Mouse (Mus musculus): Measurements from ENCODE around the gene Clpb. TPM values are rescaled to one million over a fixed set of nuclear protein-coding genes. Genes with fewer than 3 reads are reported as not detected.
A peak's percentile ranks its signal among the peaks of the same experiment; 100 is the strongest.

The Clpb gene
- polyA plus RNA-seq, 1 experiment: 16.8 TPM

DNA sequence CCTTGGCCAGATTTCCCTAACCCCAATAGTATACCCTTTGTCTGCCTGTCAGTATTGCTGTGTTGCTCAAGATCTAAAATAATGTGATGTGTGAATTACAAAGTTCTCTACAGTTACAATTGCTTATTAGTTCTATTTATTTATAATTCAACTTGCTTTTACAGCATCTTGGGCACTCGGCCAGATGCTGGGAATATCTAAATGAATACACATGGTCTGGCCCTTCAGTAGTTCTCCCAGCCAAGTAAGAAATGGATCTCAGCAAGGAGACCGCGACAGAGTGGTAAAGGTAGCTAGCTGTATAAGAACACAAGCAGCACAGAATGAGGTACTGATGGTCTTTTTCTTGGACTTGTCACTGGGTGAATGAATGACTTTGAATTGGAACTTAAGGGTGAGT, 46.2 kb downstream of the Clpb start:
- H3K4me1 ChIP-seq (replicated peaks; ENCODE audit: control insufficient read depth, insufficient read depth, low read length): no peaks in the 10 kb centered on the region
- H3K27me3 ChIP-seq (ENCODE audit: control insufficient read depth, insufficient read depth, low read length): no peaks in the 10 kb centered on the region
- no peak for DNase-seq
- no peak for TF ChIP-seq CTCF (IDR thresholded peaks at IDR 0.05; ENCODE audit: borderline replicate concordance, control insufficient read depth, extremely low read depth, insufficient read depth, low read length, poor library complexity)
- TF ChIP-seq POLR2A (IDR thresholded peaks at IDR 0.05; ENCODE audit: control insufficient read depth, extremely low read depth, insufficient read depth, low read length, poor library complexity): no peak
- 97% methylated on average over 3 of the region's 3 CpGs for WGBS
- H3K27ac ChIP-seq (ENCODE audit: control insufficient read depth, insufficient read depth, low read length): no peak overlapping the region
- no peak overlapping the region for H3K4me3 ChIP-seq (ENCODE audit: control insufficient read depth, insufficient read depth, low read length)
- H3K36me3 ChIP-seq (ENCODE audit: control insufficient read depth, insufficient read depth, low read length): no peaks in the 10 kb centered on the region

DNA sequence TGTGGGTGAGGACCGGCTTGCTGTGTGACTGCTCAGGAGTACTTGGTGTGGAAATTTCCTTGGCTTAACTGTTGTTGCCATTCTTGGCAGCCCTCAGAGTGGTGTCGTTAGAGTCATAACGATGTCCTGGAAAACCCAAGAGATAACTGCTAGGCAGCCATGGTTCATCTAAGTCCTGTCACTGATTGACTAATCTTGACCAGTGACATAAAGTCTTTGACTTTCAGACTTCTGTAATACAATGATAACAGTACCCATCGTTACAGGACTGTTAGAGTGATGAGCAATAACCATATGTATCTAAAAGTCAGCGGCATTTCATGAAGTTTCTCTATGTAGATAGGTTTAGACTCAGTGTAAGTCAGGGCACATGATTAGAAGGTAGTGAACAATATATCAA, 46.8 kb downstream of the Clpb start:
- TF ChIP-seq POLR2A (IDR thresholded peaks at IDR 0.05; ENCODE audit: control insufficient read depth, extremely low read depth, insufficient read depth, low read length, poor library complexity): no peak
- no peak for TF ChIP-seq CTCF (IDR thresholded peaks at IDR 0.05; ENCODE audit: borderline replicate concordance, control insufficient read depth, extremely low read depth, insufficient read depth, low read length, poor library complexity)
- WGBS: 96% methylated on average over 5 of the region's 5 CpGs
- no peaks in the 10 kb centered on the region for H3K4me1 ChIP-seq (replicated peaks; ENCODE audit: control insufficient read depth, insufficient read depth, low read length)
- DNase-seq: no peak
- H3K4me3 ChIP-seq (ENCODE audit: control insufficient read depth, insufficient read depth, low read length): no peak overlapping the region
- H3K27ac ChIP-seq (ENCODE audit: control insufficient read depth, insufficient read depth, low read length): no peak overlapping the region
- no peaks in the 10 kb centered on the region for H3K36me3 ChIP-seq (ENCODE audit: control insufficient read depth, insufficient read depth, low read length)
- H3K27me3 ChIP-seq (ENCODE audit: control insufficient read depth, insufficient read depth, low read length): no peaks in the 10 kb centered on the region

DNA sequence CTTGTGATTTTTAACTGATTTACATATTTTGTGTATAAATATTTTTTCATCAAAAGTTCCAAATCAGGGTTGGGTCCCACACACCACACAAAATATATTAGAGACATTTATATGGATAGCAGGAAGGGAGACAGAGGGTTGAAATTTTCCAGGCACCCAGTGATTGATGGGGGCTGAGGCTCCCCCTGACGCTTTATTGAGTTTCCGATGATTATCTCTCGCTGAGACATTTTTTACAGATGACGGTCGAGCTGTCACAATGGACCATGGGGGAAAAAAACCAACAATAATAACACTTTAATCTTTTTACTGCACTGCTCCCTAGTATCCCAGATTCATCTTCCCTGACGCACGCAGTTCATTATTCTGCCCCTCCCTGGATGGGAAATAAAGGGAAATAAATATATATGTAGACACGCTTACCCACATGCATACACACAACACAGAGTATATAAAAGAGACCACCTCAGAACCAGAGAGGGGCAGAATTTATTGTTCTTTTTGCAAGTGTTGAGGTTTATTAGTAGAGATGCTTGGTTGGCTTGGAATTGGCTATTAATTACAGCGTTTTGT, 50.5 kb downstream of the Clpb start:
- WGBS: 94% methylated on average over 9 of the region's 9 CpGs
- Histone ChIP-seq H3K27ac (ENCODE audit: control insufficient read depth, insufficient read depth, low read length) (no peak overlapping the region), H3K36me3 (ENCODE audit: control insufficient read depth, insufficient read depth, low read length) (no peaks in the 10 kb centered on the region), H3K4me3 (ENCODE audit: control insufficient read depth, insufficient read depth, low read length) (no peak overlapping the region), H3K27me3 (ENCODE audit: control insufficient read depth, insufficient read depth, low read length) (no peaks in the 10 kb centered on the region), H3K4me1 (replicated peaks; ENCODE audit: control insufficient read depth, insufficient read depth, low read length) (no peaks in the 10 kb centered on the region)
- no peak for DNase-seq
- TF ChIP-seq POLR2A (IDR thresholded peaks at IDR 0.05; ENCODE audit: control insufficient read depth, extremely low read depth, insufficient read depth, low read length, poor library complexity) (no peak), CTCF (IDR thresholded peaks at IDR 0.05; ENCODE audit: borderline replicate concordance, control insufficient read depth, extremely low read depth, insufficient read depth, low read length, poor library complexity) (no peak)

DNA sequence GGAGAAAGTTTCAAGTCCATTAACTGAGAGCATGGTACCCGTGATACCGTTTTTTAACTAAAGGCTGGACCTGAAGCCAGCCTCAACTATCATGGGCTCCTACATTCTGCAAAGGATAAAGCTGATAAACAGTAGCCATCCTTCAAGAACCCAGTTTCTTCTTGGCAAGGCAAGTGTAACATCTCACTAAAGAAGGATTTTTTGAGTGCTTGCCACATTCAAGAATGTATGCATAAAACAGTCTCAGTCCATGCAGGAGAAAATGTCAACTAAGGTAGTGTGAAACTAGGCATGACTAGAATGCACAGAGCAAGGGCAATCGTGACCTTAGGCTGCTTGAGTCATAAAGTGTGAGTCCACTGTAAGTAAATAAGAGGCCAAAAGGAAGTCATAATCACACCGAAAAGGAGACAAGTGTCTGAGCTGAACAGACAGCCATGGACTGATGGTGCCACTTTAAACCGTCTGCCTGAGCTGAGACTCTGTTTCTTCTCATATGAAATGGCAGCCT, 51.7 kb downstream of the Clpb start:
- TF ChIP-seq CTCF (IDR thresholded peaks at IDR 0.05; ENCODE audit: borderline replicate concordance, control insufficient read depth, extremely low read depth, insufficient read depth, low read length, poor library complexity) (no peak), POLR2A (IDR thresholded peaks at IDR 0.05; ENCODE audit: control insufficient read depth, extremely low read depth, insufficient read depth, low read length, poor library complexity) (no peak)
- DNase-seq: no peak
- H3K4me1 ChIP-seq (replicated peaks; ENCODE audit: control insufficient read depth, insufficient read depth, low read length): no peaks in the 10 kb centered on the region
- no peak overlapping the region for H3K4me3 ChIP-seq (ENCODE audit: control insufficient read depth, insufficient read depth, low read length)
- no peaks in the 10 kb centered on the region for H3K27me3 ChIP-seq (ENCODE audit: control insufficient read depth, insufficient read depth, low read length)
- no peak overlapping the region for H3K27ac ChIP-seq (ENCODE audit: control insufficient read depth, insufficient read depth, low read length)
- H3K36me3 ChIP-seq (ENCODE audit: control insufficient read depth, insufficient read depth, low read length): no peaks in the 10 kb centered on the region
- WGBS: 95% methylated on average over 5 of the region's 5 CpGs

- H3K27me3 ChIP-seq (ENCODE audit: control insufficient read depth, insufficient read depth, low read length): no peaks in the 10 kb centered on the region
- TF ChIP-seq CTCF (IDR thresholded peaks at IDR 0.05; ENCODE audit: borderline replicate concordance, control insufficient read depth, extremely low read depth, insufficient read depth, low read length, poor library complexity) (no peak), POLR2A (IDR thresholded peaks at IDR 0.05; ENCODE audit: control insufficient read depth, extremely low read depth, insufficient read depth, low read length, poor library complexity) (no peak)
- 91% methylated on average over 3 of the region's 3 CpGs for WGBS
Observed at GRCm38 (mm10) chr7:101720356-101720755, 56.9 kb downstream of the Clpb start.

GRCm38 (mm10) chr7:101725081-101725480, 61.6 kb downstream of the Clpb start:
- TF ChIP-seq POLR2A (IDR thresholded peaks at IDR 0.05; ENCODE audit: control insufficient read depth, extremely low read depth, insufficient read depth, low read length, poor library complexity) (no peak), CTCF (IDR thresholded peaks at IDR 0.05; ENCODE audit: borderline replicate concordance, control insufficient read depth, extremely low read depth, insufficient read depth, low read length, poor library complexity) (no peak)
- no peak overlapping the region for H3K4me3 ChIP-seq (ENCODE audit: control insufficient read depth, insufficient read depth, low read length)
- peaks cover 4% of the 10 kb centered on the region for H3K4me1 ChIP-seq (replicated peaks; ENCODE audit: control insufficient read depth, insufficient read depth, low read length)
- H3K36me3 ChIP-seq (ENCODE audit: control insufficient read depth, insufficient read depth, low read length): no peaks in the 10 kb centered on the region
- H3K27me3 ChIP-seq (ENCODE audit: control insufficient read depth, insufficient read depth, low read length): no peaks in the 10 kb centered on the region
- DNase-seq: peak; percentile 56
- no peak overlapping the region for H3K27ac ChIP-seq (ENCODE audit: control insufficient read depth, insufficient read depth, low read length)
- 94% methylated on average over 4 of the region's 4 CpGs for WGBS

More at GRCm38 (mm10) chr7:101720356-101720755, 56.9 kb downstream of the Clpb start:
- H3K4me1 ChIP-seq (replicated peaks; ENCODE audit: control insufficient read depth, insufficient read depth, low read length): no peaks in the 10 kb centered on the region
- DNase-seq: no peak
- H3K27ac ChIP-seq (ENCODE audit: control insufficient read depth, insufficient read depth, low read length): no peak overlapping the region
- H3K4me3 ChIP-seq (ENCODE audit: control insufficient read depth, insufficient read depth, low read length): no peak overlapping the region
- H3K36me3 ChIP-seq (ENCODE audit: control insufficient read depth, insufficient read depth, low read length): no peaks in the 10 kb centered on the region

DNA sequence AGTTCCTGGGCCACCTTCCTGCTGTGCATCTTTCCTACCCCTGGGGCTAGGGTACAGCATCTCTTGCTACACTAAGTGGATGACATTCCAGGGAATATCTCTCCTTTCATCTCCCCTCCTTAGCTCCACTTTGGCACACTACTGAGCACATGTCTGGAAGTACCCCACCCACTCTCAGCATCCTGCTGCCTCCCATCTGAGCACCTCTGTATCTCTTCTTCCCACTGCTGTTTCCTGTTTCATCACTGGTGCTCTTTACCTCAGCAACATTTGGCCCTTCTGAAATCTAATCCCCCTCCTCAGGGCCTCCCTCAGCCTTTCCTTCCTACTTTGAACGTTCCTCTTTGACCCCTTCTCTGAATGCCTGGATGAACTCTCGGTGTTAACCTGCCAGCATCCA, 63.5 kb downstream of the Clpb start:
- H3K36me3 ChIP-seq (ENCODE audit: control insufficient read depth, insufficient read depth, low read length): no peaks in the 10 kb centered on the region
- no peak overlapping the region for H3K27ac ChIP-seq (ENCODE audit: control insufficient read depth, insufficient read depth, low read length)
- peaks cover 4% of the 10 kb centered on the region for H3K4me1 ChIP-seq (replicated peaks; ENCODE audit: control insufficient read depth, insufficient read depth, low read length)
- no peak overlapping the region for H3K4me3 ChIP-seq (ENCODE audit: control insufficient read depth, insufficient read depth, low read length)
- TF ChIP-seq CTCF (IDR thresholded peaks at IDR 0.05; ENCODE audit: borderline replicate concordance, control insufficient read depth, extremely low read depth, insufficient read depth, low read length, poor library complexity): no peak
- no peak for TF ChIP-seq POLR2A (IDR thresholded peaks at IDR 0.05; ENCODE audit: control insufficient read depth, extremely low read depth, insufficient read depth, low read length, poor library complexity)
- DNase-seq: no peak
- H3K27me3 ChIP-seq (ENCODE audit: control insufficient read depth, insufficient read depth, low read length): no peaks in the 10 kb centered on the region
- WGBS: 71% methylated on average over 2 of the region's 2 CpGs
